Mouse (Mus musculus): ENCODE measurements around the gene Atp8a2. TPM values are rescaled to one million over a fixed set of nuclear protein-coding genes. Genes with fewer than 3 reads are reported as not detected.

Gene Atp8a2
- polyA plus RNA-seq (2012; rRNA removed): 22.1 and 24.7 TPM in 2 replicates

DNA sequence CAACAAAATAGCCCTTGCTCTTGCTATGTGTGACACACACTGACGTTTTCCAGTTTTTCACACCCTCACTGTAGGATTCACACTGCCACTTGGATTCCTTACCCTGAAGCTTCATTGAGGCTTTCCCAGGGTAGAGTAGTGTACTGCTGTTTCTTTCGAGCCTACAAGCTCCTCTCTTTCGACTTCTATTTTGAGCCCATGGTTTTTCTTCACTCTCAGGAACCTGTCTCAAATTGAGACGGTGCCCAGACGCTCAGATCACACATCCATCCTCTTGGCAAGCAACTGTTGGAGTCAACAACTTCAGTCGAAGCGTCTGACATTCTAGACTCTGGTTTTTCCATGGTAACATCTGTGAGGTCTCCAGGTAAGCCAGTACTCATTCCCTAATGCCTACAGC is at the start of gene Atp8a2:
Atp8a2 (minus strand) TSS at position 296 of the 400 bp plus-strand sequence.
- Histone ChIP-seq H3K4me1 (ENCODE audit: control insufficient read depth, insufficient read depth, low read length) (no peaks in the 10 kb centered on the region), H3K27ac (ENCODE audit: insufficient read depth, low read length) (no peak within 1 kb of the TSS), H3K27me3 (ENCODE audit: control insufficient read depth, insufficient read depth, low read length) (no peaks in the 10 kb centered on the region), H3K4me3 (replicated peaks; ENCODE audit: insufficient read depth, low read depth, low read length) (no peak within 1 kb of the TSS)
- no peak for DNase-seq
- no peak for TF ChIP-seq CTCF (IDR thresholded peaks at IDR 0.05; ENCODE audit: borderline replicate concordance, insufficient read depth, low read depth, low read length)
- TF ChIP-seq POLR2A (IDR thresholded peaks at IDR 0.05; ENCODE audit: borderline replicate concordance, insufficient read depth, low read length): no peak
- WGBS: 51% methylated on average over 7 of the region's 7 CpGs

DNA sequence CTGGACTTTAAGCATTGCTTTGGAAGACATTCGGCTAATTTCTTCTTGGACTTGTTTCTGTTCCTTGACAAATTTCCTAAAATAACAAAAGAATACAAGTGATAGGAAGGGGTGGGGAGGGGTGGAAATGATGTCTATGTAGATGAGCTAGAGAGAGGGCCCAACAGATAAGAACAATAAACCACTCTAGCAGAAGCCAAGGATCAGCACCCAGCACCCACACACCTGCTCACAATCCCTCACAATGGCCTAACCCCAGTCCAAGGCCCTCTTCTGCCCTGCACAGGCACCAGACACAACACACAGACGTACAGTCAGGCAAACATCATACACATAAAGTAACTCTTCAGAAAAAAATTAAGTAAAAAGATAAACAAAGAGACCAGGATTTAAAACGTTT is 41.6 kb upstream of the Atp8a2 start:
- Histone ChIP-seq H3K4me3 (replicated peaks; ENCODE audit: insufficient read depth, low read depth, low read length) (no peak overlapping the region), H3K27ac (ENCODE audit: insufficient read depth, low read length) (no peak overlapping the region), H3K4me1 (ENCODE audit: control insufficient read depth, insufficient read depth, low read length) (no peaks in the 10 kb centered on the region), H3K27me3 (ENCODE audit: control insufficient read depth, insufficient read depth, low read length) (no peaks in the 10 kb centered on the region)
- 82% methylated on average over 3 of the region's 3 CpGs for WGBS
- DNase-seq: no peak
- TF ChIP-seq CTCF (IDR thresholded peaks at IDR 0.05; ENCODE audit: borderline replicate concordance, insufficient read depth, low read depth, low read length): no peak
- no peak for TF ChIP-seq POLR2A (IDR thresholded peaks at IDR 0.05; ENCODE audit: borderline replicate concordance, insufficient read depth, low read length)

- no peak overlapping the region for H3K4me3 ChIP-seq (replicated peaks; ENCODE audit: insufficient read depth, low read depth, low read length)
- no peaks in the 10 kb centered on the region for H3K27me3 ChIP-seq (ENCODE audit: control insufficient read depth, insufficient read depth, low read length)
- 80% methylated on average over 10 of the region's 10 CpGs for WGBS
- no peaks in the 10 kb centered on the region for H3K4me1 ChIP-seq (ENCODE audit: control insufficient read depth, insufficient read depth, low read length)
- DNase-seq: no peak
- H3K27ac ChIP-seq (ENCODE audit: insufficient read depth, low read length): no peak overlapping the region
- TF ChIP-seq POLR2A (IDR thresholded peaks at IDR 0.05; ENCODE audit: borderline replicate concordance, insufficient read depth, low read length) (no peak), CTCF (IDR thresholded peaks at IDR 0.05; ENCODE audit: borderline replicate concordance, insufficient read depth, low read depth, low read length) (no peak)
Observed at GRCm38 (mm10) chr14:60219886-60220285, 22.9 kb upstream of the Atp8a2 start.

DNA sequence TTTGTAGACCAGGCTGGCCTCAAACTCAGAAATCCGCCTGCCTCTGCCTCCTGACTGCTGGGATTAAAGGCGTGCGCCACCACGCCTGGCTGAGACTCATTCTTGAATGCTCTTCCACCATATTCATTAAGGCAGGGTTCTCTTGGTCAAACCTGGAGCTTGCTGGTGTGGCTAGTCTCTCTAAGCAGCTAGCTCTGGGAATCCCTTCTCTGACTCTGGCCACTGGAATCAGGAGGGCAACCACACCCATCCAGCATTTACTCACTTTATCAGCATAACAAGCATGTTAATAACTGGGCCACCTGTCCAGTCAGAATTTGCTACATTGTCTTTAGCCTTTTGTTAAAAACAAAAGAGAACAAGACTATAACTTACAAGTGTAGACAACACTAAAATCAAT is 20.6 kb upstream of the Atp8a2 start:
- Histone ChIP-seq H3K4me3 (replicated peaks; ENCODE audit: insufficient read depth, low read depth, low read length) (no peak overlapping the region), H3K27ac (ENCODE audit: insufficient read depth, low read length) (no peak overlapping the region), H3K27me3 (ENCODE audit: control insufficient read depth, insufficient read depth, low read length) (no peaks in the 10 kb centered on the region), H3K4me1 (ENCODE audit: control insufficient read depth, insufficient read depth, low read length) (no peaks in the 10 kb centered on the region)
- WGBS: 96% methylated on average over 4 of the region's 4 CpGs
- no peak for DNase-seq
- TF ChIP-seq POLR2A (IDR thresholded peaks at IDR 0.05; ENCODE audit: borderline replicate concordance, insufficient read depth, low read length) (no peak), CTCF (IDR thresholded peaks at IDR 0.05; ENCODE audit: borderline replicate concordance, insufficient read depth, low read depth, low read length) (no peak)

GRCm38 (mm10) chr14:60216125-60216524 is 19.1 kb upstream of the Atp8a2 start:
- WGBS: 95% methylated on average over 1 of the region's 1 CpGs
- no peak for DNase-seq
- no peaks in the 10 kb centered on the region for H3K4me1 ChIP-seq (ENCODE audit: control insufficient read depth, insufficient read depth, low read length)
- TF ChIP-seq POLR2A (IDR thresholded peaks at IDR 0.05; ENCODE audit: borderline replicate concordance, insufficient read depth, low read length) (no peak), CTCF (IDR thresholded peaks at IDR 0.05; ENCODE audit: borderline replicate concordance, insufficient read depth, low read depth, low read length) (no peak)
- H3K27ac ChIP-seq (ENCODE audit: insufficient read depth, low read length): no peak overlapping the region
- H3K4me3 ChIP-seq (replicated peaks; ENCODE audit: insufficient read depth, low read depth, low read length): no peak overlapping the region
- no peaks in the 10 kb centered on the region for H3K27me3 ChIP-seq (ENCODE audit: control insufficient read depth, insufficient read depth, low read length)

GRCm38 (mm10) chr14:60215000-60215399 is 18.0 kb upstream of the Atp8a2 start:
- no peak for DNase-seq
- Histone ChIP-seq H3K4me3 (replicated peaks; ENCODE audit: insufficient read depth, low read depth, low read length) (no peak overlapping the region), H3K27me3 (ENCODE audit: control insufficient read depth, insufficient read depth, low read length) (no peaks in the 10 kb centered on the region), H3K4me1 (ENCODE audit: control insufficient read depth, insufficient read depth, low read length) (no peaks in the 10 kb centered on the region), H3K27ac (ENCODE audit: insufficient read depth, low read length) (no peak overlapping the region)
- TF ChIP-seq CTCF (IDR thresholded peaks at IDR 0.05; ENCODE audit: borderline replicate concordance, insufficient read depth, low read depth, low read length) (no peak), POLR2A (IDR thresholded peaks at IDR 0.05; ENCODE audit: borderline replicate concordance, insufficient read depth, low read length) (no peak)
- 96% methylated on average over 3 of the region's 3 CpGs for WGBS

DNA sequence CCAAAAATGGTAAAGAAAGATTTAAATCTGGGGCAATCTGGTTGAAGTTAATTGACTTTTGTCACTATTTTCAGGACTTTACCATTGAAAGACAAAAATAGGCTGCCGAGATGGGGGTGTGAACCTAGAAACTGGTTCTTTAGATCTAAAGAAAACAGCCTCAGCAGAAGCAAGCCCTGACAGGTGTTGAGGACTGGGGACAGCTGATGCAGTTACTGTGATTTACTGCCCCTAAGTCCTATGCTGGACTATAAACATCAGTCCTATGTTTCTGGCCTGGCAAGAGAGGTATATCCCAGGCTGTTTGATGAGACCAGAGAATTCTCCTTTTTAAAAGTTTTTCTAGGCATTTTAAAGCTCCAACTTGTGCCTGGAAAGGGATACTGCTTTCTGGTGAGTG is 17.1 kb upstream of the Atp8a2 start:
- Histone ChIP-seq H3K4me1 (ENCODE audit: control insufficient read depth, insufficient read depth, low read length) (no peaks in the 10 kb centered on the region), H3K27me3 (ENCODE audit: control insufficient read depth, insufficient read depth, low read length) (no peaks in the 10 kb centered on the region), H3K27ac (ENCODE audit: insufficient read depth, low read length) (no peak overlapping the region), H3K4me3 (replicated peaks; ENCODE audit: insufficient read depth, low read depth, low read length) (no peak overlapping the region)
- TF ChIP-seq POLR2A (IDR thresholded peaks at IDR 0.05; ENCODE audit: borderline replicate concordance, insufficient read depth, low read length): no peak
- TF ChIP-seq CTCF (IDR thresholded peaks at IDR 0.05; ENCODE audit: borderline replicate concordance, insufficient read depth, low read depth, low read length): no peak
- no peak for DNase-seq
- WGBS: 93% methylated on average over 1 of the region's 1 CpGs

- TF ChIP-seq CTCF (IDR thresholded peaks at IDR 0.05; ENCODE audit: borderline replicate concordance, insufficient read depth, low read depth, low read length) (no peak), POLR2A (IDR thresholded peaks at IDR 0.05; ENCODE audit: borderline replicate concordance, insufficient read depth, low read length) (no peak)
- Histone ChIP-seq H3K4me3 (replicated peaks; ENCODE audit: insufficient read depth, low read depth, low read length) (no peak overlapping the region), H3K4me1 (ENCODE audit: control insufficient read depth, insufficient read depth, low read length) (no peaks in the 10 kb centered on the region), H3K27ac (ENCODE audit: insufficient read depth, low read length) (no peak overlapping the region), H3K27me3 (ENCODE audit: control insufficient read depth, insufficient read depth, low read length) (no peaks in the 10 kb centered on the region)
- 95% methylated on average over 7 of the region's 7 CpGs for WGBS
- no peak for DNase-seq
Observed at GRCm38 (mm10) chr14:60209166-60209565, 12.2 kb upstream of the Atp8a2 start.

Measured in cerebellum, adult 2 months (tissue).